8 mouse cellular contexts compared by ENCODE assay signal in the genomic region with DNA sequence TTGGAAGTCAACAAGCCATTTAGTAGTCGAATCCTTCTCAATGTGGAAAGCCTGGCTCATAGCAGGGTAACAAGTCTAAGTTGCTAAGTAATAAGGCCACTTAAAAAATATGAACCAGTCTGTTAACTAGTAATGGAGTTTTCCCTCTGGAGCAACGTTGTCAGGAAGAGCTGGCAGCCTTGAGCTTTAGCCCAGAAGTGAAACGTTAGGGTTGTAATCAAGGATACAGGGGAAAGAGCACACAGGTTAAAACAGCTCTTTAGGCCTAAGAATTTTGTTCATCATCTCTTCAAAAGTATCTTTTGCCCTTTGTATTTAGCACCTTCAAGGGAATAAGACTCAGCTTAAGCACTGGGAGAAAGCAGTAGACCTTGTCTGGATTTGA. TPM values are rescaled to one million over a fixed set of nuclear protein-coding genes. Genes with fewer than 3 reads are reported as not detected.
DNase-seq lines count a peak whose midpoint lies in the region; ATAC-seq and TF ChIP-seq lines count a peak whose summit lies in the region.

No protein-coding gene starts in this region.

- peak overlapping the region; percentile 63; the same call in 1 of the 2 replicates for H3K4me3 ChIP-seq in liver, adult 2 months (ENCODE audit: insufficient read depth, low read depth, low read length)
- peak overlapping the region; percentile 46 for H3K4me3 ChIP-seq in hindbrain, embryonic 15.5 days
- peak overlapping the region; percentile 41 for H3K4me3 ChIP-seq in neural tube, embryonic 12.5 days

- no peak overlapping the region for H3K27ac ChIP-seq in liver, adult 2 months (replicated peaks; ENCODE audit: insufficient read depth, low read depth, low read length)
- peak overlapping the region; percentile 87 for H3K27ac ChIP-seq in hindbrain, embryonic 15.5 days (replicated peaks)
- peak overlapping the region; percentile 43 for H3K27ac ChIP-seq in neural tube, embryonic 12.5 days

- no peaks in the 10 kb centered on the region for H3K27me3 ChIP-seq in liver, adult 2 months (ENCODE audit: control insufficient read depth, insufficient read depth, low read length)
- H3K27me3 ChIP-seq in hindbrain, embryonic 15.5 days, result no peaks in the 10 kb centered on the region
- H3K27me3 ChIP-seq in neural tube, embryonic 12.5 days (replicated peaks), result no peaks in the 10 kb centered on the region

- DNase-seq in liver, adult 2 months (ENCODE audit: extremely low read depth, low read depth, low spot score), result peak; percentile 23
- DNase-seq in liver, result no peak
- peak; percentile 77 for DNase-seq in c-Kit-positive CD71-positive TER-119-positive erythroid progenitor cells, embryonic 14.5 days (ENCODE audit: low spot score)
- DNase-seq in right cerebral cortex, adult 2 months (ENCODE audit: low spot score in 2 of 2), result no peak
- DNase-seq in gastrocnemius, postnatal 25 days, result no peak

- no peaks in the 10 kb centered on the region for H3K36me3 ChIP-seq in liver, adult 2 months (ENCODE audit: control insufficient read depth, insufficient read depth, low read length)
- no peaks in the 10 kb centered on the region for H3K36me3 ChIP-seq in hindbrain, embryonic 15.5 days
- no peaks in the 10 kb centered on the region for H3K36me3 ChIP-seq in neural tube, embryonic 12.5 days

- no peaks in the 10 kb centered on the region for H3K9me3 ChIP-seq in hindbrain, embryonic 15.5 days
- H3K9me3 ChIP-seq in neural tube, embryonic 12.5 days, result no peaks in the 10 kb centered on the region

- no peak overlapping the region for H3K9ac ChIP-seq in liver, adult 2 months (ENCODE audit: low read depth, low read length)
- peak overlapping the region; percentile 54; the same call in 1 of the 2 replicates for H3K9ac ChIP-seq in hindbrain, embryonic 15.5 days
- H3K9ac ChIP-seq in neural tube, embryonic 12.5 days, result peak overlapping the region; percentile 53

- no peaks in the 10 kb centered on the region for H3K79me2 ChIP-seq in liver, adult 2 months (ENCODE audit: control insufficient read depth, insufficient read depth, low read length)

- WGBS in liver, adult 2 months, result 11% methylated on average over 3 of the region's 3 CpGs
- 8% methylated on average over 3 of the region's 3 CpGs for WGBS in hindbrain, embryonic 15.5 days
- 4% methylated on average over 3 of the region's 3 CpGs for WGBS in neural tube, embryonic 12.5 days

- H3K4me2 ChIP-seq in hindbrain, embryonic 15.5 days, result peak overlapping the region; percentile 64
- peak overlapping the region; percentile 65 for H3K4me2 ChIP-seq in neural tube, embryonic 12.5 days (replicated peaks)

- no peak for TF ChIP-seq CTCF in liver, adult 2 months (IDR thresholded peaks at IDR 0.05; ENCODE audit: low read depth, low read length)

- no peak for TF ChIP-seq POLR2A in liver, adult 2 months (IDR thresholded peaks at IDR 0.05; ENCODE audit: extremely low read depth, insufficient read depth, low read length)

- ATAC-seq in hindbrain, embryonic 15.5 days (ENCODE audit: low FRiP score, low read depth), result no peak
- ATAC-seq in neural tube, embryonic 12.5 days (ENCODE audit: low FRiP score, low read depth), result no peak
- ATAC-seq in megakaryocyte-erythroid progenitor cell, adult 5-6 weeks (replicated peaks; ENCODE audit: low FRiP score, low TSS enrichment, poor library complexity, severe bottlenecking), result no peak

- H3K4me1 ChIP-seq in liver, adult 2 months (ENCODE audit: control insufficient read depth, insufficient read depth, low read length), result no peaks in the 10 kb centered on the region; the same call in 1 of the 2 replicates
- H3K4me1 ChIP-seq in hindbrain, embryonic 15.5 days (replicated peaks), result peaks cover 29% of the 10 kb centered on the region
- peaks cover 12% of the 10 kb centered on the region; the same call in 1 of the 2 replicates for H3K4me1 ChIP-seq in neural tube, embryonic 12.5 days

RNA-seq across cellular contexts. Expression of a gene that starts 0.7 kb away (rescaled TPM):
- total RNA-seq in liver, adult 2 months (2014; rRNA removed), result 77.8 and 101 TPM in 2 replicates
- polyA plus RNA-seq in liver, adult 2 months (2012; rRNA removed), result 0.97 TPM in 1 of 2 replicates, not detected in the other
- polyA plus RNA-seq in hindbrain, embryonic 15.5 days (2015; fragmentation: Nextera tagmentation; extraction: Ambion mirVana), result not detected in 2 replicates
- 0.79 and 1.00 TPM in 2 replicates for polyA plus RNA-seq in neural tube, embryonic 12.5 days (2016; fragmentation: Nextera tagmentation; extraction: Ambion mirVana)
- total RNA-seq in megakaryocyte-erythroid progenitor cell, adult 5-6 weeks (2014; fragmentation: Nextera tagmentation), result 281 and 340 TPM in 2 replicates
- total RNA-seq in megakaryocyte-erythroid progenitor cell, adult 5-6 weeks (2017), result 1,052 and 1,693 TPM in 2 replicates
- 10 to 100 TPM; 15.2 to 26.3 TPM for total RNA-seq in gastrocnemius, postnatal 25 days (2021)

RNA-seq across cellular contexts. Expression of a gene that starts 2.3 kb away (rescaled TPM):
- total RNA-seq in liver, adult 2 months (2014; rRNA removed), result 2.5 and 3.0 TPM in 2 replicates
- 0.02 and 0.12 TPM in 2 replicates for polyA plus RNA-seq in liver, adult 2 months (2012; rRNA removed)
- 0.10 and 0.12 TPM in 2 replicates for polyA plus RNA-seq in hindbrain, embryonic 15.5 days (2015; fragmentation: Nextera tagmentation; extraction: Ambion mirVana)
- 0.30 and 0.37 TPM in 2 replicates for polyA plus RNA-seq in neural tube, embryonic 12.5 days (2016; fragmentation: Nextera tagmentation; extraction: Ambion mirVana)
- total RNA-seq in megakaryocyte-erythroid progenitor cell, adult 5-6 weeks (2014; fragmentation: Nextera tagmentation), result 29.5 and 42.3 TPM in 2 replicates
- 81.4 and 84.0 TPM in 2 replicates for total RNA-seq in megakaryocyte-erythroid progenitor cell, adult 5-6 weeks (2017)
- total RNA-seq in gastrocnemius, postnatal 25 days (2021), result 1 to 10 TPM; 1.2 to 2.3 TPM

RNA-seq across cellular contexts. Expression of a gene that starts 6.9 kb away (rescaled TPM):
- total RNA-seq in liver, adult 2 months (2014; rRNA removed), result 11.1 and 14.2 TPM in 2 replicates
- polyA plus RNA-seq in liver, adult 2 months (2012; rRNA removed), result 0.29 and 0.30 TPM in 2 replicates
- 0.21 and 0.62 TPM in 2 replicates for polyA plus RNA-seq in hindbrain, embryonic 15.5 days (2015; fragmentation: Nextera tagmentation; extraction: Ambion mirVana)
- 0.60 and 0.63 TPM in 2 replicates for polyA plus RNA-seq in neural tube, embryonic 12.5 days (2016; fragmentation: Nextera tagmentation; extraction: Ambion mirVana)
- 31.6 and 53.6 TPM in 2 replicates for total RNA-seq in megakaryocyte-erythroid progenitor cell, adult 5-6 weeks (2014; fragmentation: Nextera tagmentation)
- total RNA-seq in megakaryocyte-erythroid progenitor cell, adult 5-6 weeks (2017), result 69.9 and 132 TPM in 2 replicates
- total RNA-seq in gastrocnemius, postnatal 25 days (2021), result 1 to 10 TPM; 5.0 to 6.6 TPM

RNA-seq across cellular contexts. Expression of a gene that starts 7.6 kb away (rescaled TPM):
- total RNA-seq in liver, adult 2 months (2014; rRNA removed), result 1.3 and 1.5 TPM in 2 replicates
- 0.07 and 0.09 TPM in 2 replicates for polyA plus RNA-seq in liver, adult 2 months (2012; rRNA removed)
- 0.17 and 0.19 TPM in 2 replicates for polyA plus RNA-seq in hindbrain, embryonic 15.5 days (2015; fragmentation: Nextera tagmentation; extraction: Ambion mirVana)
- 0.63 TPM in 2 replicates for polyA plus RNA-seq in neural tube, embryonic 12.5 days (2016; fragmentation: Nextera tagmentation; extraction: Ambion mirVana)
- 31.9 and 110 TPM in 2 replicates for total RNA-seq in megakaryocyte-erythroid progenitor cell, adult 5-6 weeks (2014; fragmentation: Nextera tagmentation)
- 85.7 and 165 TPM in 2 replicates for total RNA-seq in megakaryocyte-erythroid progenitor cell, adult 5-6 weeks (2017)
- 1 to 10 TPM in 1 of 2 experiments, under 1 TPM in 1; 0.90 to 1.7 TPM for total RNA-seq in gastrocnemius, postnatal 25 days (2021)

RNA-seq across cellular contexts. Expression of a gene that starts 11.4 kb away (rescaled TPM):
- total RNA-seq in liver, adult 2 months (2014; rRNA removed), result 19.9 and 26.8 TPM in 2 replicates
- 2.1 and 2.6 TPM in 2 replicates for polyA plus RNA-seq in liver, adult 2 months (2012; rRNA removed)
- polyA plus RNA-seq in hindbrain, embryonic 15.5 days (2015; fragmentation: Nextera tagmentation; extraction: Ambion mirVana), result 1.5 and 2.0 TPM in 2 replicates
- 5.1 and 7.4 TPM in 2 replicates for polyA plus RNA-seq in neural tube, embryonic 12.5 days (2016; fragmentation: Nextera tagmentation; extraction: Ambion mirVana)
- total RNA-seq in megakaryocyte-erythroid progenitor cell, adult 5-6 weeks (2014; fragmentation: Nextera tagmentation), result 124 and 193 TPM in 2 replicates
- 254 and 322 TPM in 2 replicates for total RNA-seq in megakaryocyte-erythroid progenitor cell, adult 5-6 weeks (2017)
- 10 to 100 TPM; 11.7 to 13.0 TPM for total RNA-seq in gastrocnemius, postnatal 25 days (2021)

Comparison
In these comparisons a context has a peak if more than half of its experiments do, and no peak if none do; other contexts are left out.
1. DNase-seq: peak in liver, adult 2 months (single experiment) and c-Kit-positive CD71-positive TER-119-positive erythroid progenitor cells, embryonic 14.5 days (single experiment); none in liver (single experiment), right cerebral cortex, adult 2 months (0 of 2) and gastrocnemius, postnatal 25 days (single experiment).
2. Peak in every context shown above with its lines, with median percentiles within 50 percentile points of each other: H3K4me3 ChIP-seq.